Mouse (Mus musculus) small intestine, adult 2 months (tissue): ENCODE data around the gene Sall2.

ENCODE experiments used
- CTCF ChIP-seq: fragments of 200-500 bp; IDR thresholded peaks from 2 replicates; pipeline ENCODE4 v1.5.1; 2012; ENCODE audit warnings: low read depth, mild to moderate bottlenecking, control low read depth, inconsistent platforms, low read length, moderate library complexity, mixed read lengths; ENCODE audit not compliant: insufficient replicate concordance, insufficient read length; ENCODE audit errors: extremely low read depth
- POLR2A ChIP-seq: fragments of 200-500 bp; IDR thresholded peaks from 2 replicates; pipeline ENCODE4 v1.6.1; 2012; ENCODE audit warnings: low read depth, mild to moderate bottlenecking, control low read depth, inconsistent platforms, low read length, moderate library complexity

DNA sequence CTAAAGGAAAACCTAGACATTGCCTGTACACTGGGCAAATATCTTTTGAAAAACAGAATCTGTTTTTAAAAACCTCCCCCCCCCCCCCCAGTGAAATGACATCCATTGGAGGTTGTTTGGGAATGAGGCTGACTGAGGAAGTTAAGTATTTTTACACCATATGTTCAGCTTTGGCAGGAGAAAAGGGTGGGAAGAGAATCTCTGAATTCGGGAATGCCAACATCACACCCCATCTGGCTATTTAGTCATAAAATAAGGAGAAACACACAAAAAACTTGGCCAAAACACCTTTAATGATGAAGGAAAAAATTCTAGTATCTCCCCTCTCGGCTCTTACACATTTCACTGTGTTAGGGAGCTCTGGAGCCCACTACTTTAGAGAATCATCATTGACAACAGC lies 17.7 kb downstream of the Sall2 start:
- TF ChIP-seq POLR2A, result no peak
- no peak for TF ChIP-seq CTCF
